Mouse (Mus musculus): ENCODE results near the gene Fnip1. TPM values are rescaled to one million over a fixed set of nuclear protein-coding genes. Genes with fewer than 3 reads are reported as not detected.

The Fnip1 gene
- polyA plus RNA-seq, 1 experiment from 2014 or later: 11.8 TPM

GRCm38 (mm10) chr11:54528002-54528401, 90.0 kb downstream of the Fnip1 start:
- H3K9me3 ChIP-seq: no peaks in the 10 kb centered on the region
- H3K4me3 ChIP-seq (replicated peaks): no peak overlapping the region
- no peak for ATAC-seq
- no peaks in the 10 kb centered on the region for H3K36me3 ChIP-seq
- no peaks in the 10 kb centered on the region for H3K27me3 ChIP-seq
- WGBS: 92% methylated on average over 2 of the region's 2 CpGs
- H3K27ac ChIP-seq: no peak overlapping the region
- no peak overlapping the region for H3K9ac ChIP-seq (replicated peaks)
- H3K4me2 ChIP-seq (replicated peaks): no peak overlapping the region
- H3K4me1 ChIP-seq (replicated peaks): peaks cover 15% of the 10 kb centered on the region

GRCm38 (mm10) chr11:54530391-54530790, 92.4 kb downstream of the Fnip1 start:
- H3K4me2 ChIP-seq (replicated peaks): no peak overlapping the region
- ATAC-seq: no peak
- no peaks in the 10 kb centered on the region for H3K36me3 ChIP-seq
- H3K4me1 ChIP-seq (replicated peaks): no peaks in the 10 kb centered on the region
- H3K27ac ChIP-seq: no peak overlapping the region
- no peak overlapping the region for H3K9ac ChIP-seq (replicated peaks)
- 74% methylated on average over 1 of the region's 1 CpGs for WGBS
- H3K9me3 ChIP-seq: no peaks in the 10 kb centered on the region
- no peak overlapping the region for H3K4me3 ChIP-seq (replicated peaks)
- no peaks in the 10 kb centered on the region for H3K27me3 ChIP-seq

- H3K36me3 ChIP-seq: no peaks in the 10 kb centered on the region
- no peak overlapping the region for H3K9ac ChIP-seq (replicated peaks)
- H3K27ac ChIP-seq: no peak overlapping the region
- H3K27me3 ChIP-seq: no peaks in the 10 kb centered on the region
- no peak overlapping the region for H3K4me2 ChIP-seq (replicated peaks)
- H3K4me1 ChIP-seq (replicated peaks): no peaks in the 10 kb centered on the region
- H3K4me3 ChIP-seq (replicated peaks): no peak overlapping the region
- H3K9me3 ChIP-seq: no peaks in the 10 kb centered on the region
- 96% methylated on average over 1 of the region's 1 CpGs for WGBS
- no peak for ATAC-seq
Measured at GRCm38 (mm10) chr11:54530916-54531315, 92.9 kb downstream of the Fnip1 start.

- Histone ChIP-seq H3K4me1 (replicated peaks) (no peaks in the 10 kb centered on the region), H3K27me3 (no peaks in the 10 kb centered on the region), H3K27ac (no peak overlapping the region), H3K36me3 (no peaks in the 10 kb centered on the region), H3K9ac (replicated peaks) (no peak overlapping the region), H3K4me2 (replicated peaks) (no peak overlapping the region), H3K9me3 (no peaks in the 10 kb centered on the region), H3K4me3 (replicated peaks) (no peak overlapping the region)
- no peak for ATAC-seq
- WGBS: 85% methylated on average over 2 of the region's 2 CpGs
Measured at GRCm38 (mm10) chr11:54533834-54534233, 95.8 kb downstream of the Fnip1 start.

GRCm38 (mm10) chr11:54534871-54535270, 96.9 kb downstream of the Fnip1 start:
- Histone ChIP-seq H3K4me1 (replicated peaks) (no peaks in the 10 kb centered on the region), H3K4me3 (replicated peaks) (no peak overlapping the region), H3K9me3 (no peaks in the 10 kb centered on the region), H3K36me3 (no peaks in the 10 kb centered on the region), H3K27me3 (no peaks in the 10 kb centered on the region), H3K4me2 (replicated peaks) (no peak overlapping the region), H3K27ac (no peak overlapping the region), H3K9ac (replicated peaks) (no peak overlapping the region)
- 56% methylated on average over 6 of the region's 6 CpGs for WGBS
- ATAC-seq: no peak

- no peaks in the 10 kb centered on the region for H3K4me1 ChIP-seq (replicated peaks)
- no peaks in the 10 kb centered on the region for H3K9me3 ChIP-seq
- WGBS: 73% methylated on average over 2 of the region's 2 CpGs
- no peaks in the 10 kb centered on the region for H3K27me3 ChIP-seq
- no peak for ATAC-seq
- H3K4me3 ChIP-seq (replicated peaks): no peak overlapping the region
- no peaks in the 10 kb centered on the region for H3K36me3 ChIP-seq
- H3K9ac ChIP-seq (replicated peaks): no peak overlapping the region
- H3K4me2 ChIP-seq (replicated peaks): no peak overlapping the region
- H3K27ac ChIP-seq: no peak overlapping the region
Measured at GRCm38 (mm10) chr11:54539031-54539430, 101.0 kb downstream of the Fnip1 start.

- WGBS: 88% methylated on average over 2 of the region's 2 CpGs
- Histone ChIP-seq H3K27ac (no peak overlapping the region), H3K4me3 (replicated peaks) (no peak overlapping the region), H3K9me3 (no peaks in the 10 kb centered on the region), H3K4me1 (replicated peaks) (no peaks in the 10 kb centered on the region), H3K27me3 (no peaks in the 10 kb centered on the region), H3K36me3 (no peaks in the 10 kb centered on the region), H3K4me2 (replicated peaks) (no peak overlapping the region), H3K9ac (replicated peaks) (no peak overlapping the region)
- no peak for ATAC-seq
Measured at GRCm38 (mm10) chr11:54539486-54539885, 101.5 kb downstream of the Fnip1 start.

- Histone ChIP-seq H3K36me3 (no peaks in the 10 kb centered on the region), H3K9me3 (no peaks in the 10 kb centered on the region), H3K27me3 (no peaks in the 10 kb centered on the region), H3K27ac (no peak overlapping the region), H3K4me2 (replicated peaks) (no peak overlapping the region), H3K4me1 (replicated peaks) (no peaks in the 10 kb centered on the region), H3K4me3 (replicated peaks) (no peak overlapping the region), H3K9ac (replicated peaks) (no peak overlapping the region)
- no peak for ATAC-seq
Measured at GRCm38 (mm10) chr11:54540328-54540727, 102.3 kb downstream of the Fnip1 start.

GRCm38 (mm10) chr11:54542414-54542813, 104.4 kb downstream of the Fnip1 start:
- no peak overlapping the region for H3K27ac ChIP-seq
- no peaks in the 10 kb centered on the region for H3K4me1 ChIP-seq (replicated peaks)
- H3K4me2 ChIP-seq (replicated peaks): no peak overlapping the region
- no peak overlapping the region for H3K9ac ChIP-seq (replicated peaks)
- H3K36me3 ChIP-seq: no peaks in the 10 kb centered on the region
- H3K9me3 ChIP-seq: no peaks in the 10 kb centered on the region
- H3K4me3 ChIP-seq (replicated peaks): no peak overlapping the region
- no peak for ATAC-seq
- H3K27me3 ChIP-seq: no peaks in the 10 kb centered on the region

- Histone ChIP-seq H3K4me3 (replicated peaks) (no peak overlapping the region), H3K27me3 (no peaks in the 10 kb centered on the region), H3K9me3 (no peaks in the 10 kb centered on the region), H3K4me2 (replicated peaks) (no peak overlapping the region), H3K36me3 (no peaks in the 10 kb centered on the region), H3K27ac (no peak overlapping the region), H3K9ac (replicated peaks) (no peak overlapping the region), H3K4me1 (replicated peaks) (no peaks in the 10 kb centered on the region)
- ATAC-seq: no peak
- 98% methylated on average over 2 of the region's 2 CpGs for WGBS
Measured at GRCm38 (mm10) chr11:54554970-54555369, 117.0 kb downstream of the Fnip1 start.

GRCm38 (mm10) chr11:54562761-54563160, 124.8 kb downstream of the Fnip1 start:
- no peaks in the 10 kb centered on the region for H3K36me3 ChIP-seq
- H3K4me1 ChIP-seq (replicated peaks): no peaks in the 10 kb centered on the region
- no peak overlapping the region for H3K27ac ChIP-seq
- H3K9me3 ChIP-seq: no peaks in the 10 kb centered on the region
- ATAC-seq: no peak
- no peak overlapping the region for H3K4me3 ChIP-seq (replicated peaks)
- H3K9ac ChIP-seq (replicated peaks): no peak overlapping the region
- 86% methylated on average over 5 of the region's 5 CpGs for WGBS
- no peaks in the 10 kb centered on the region for H3K27me3 ChIP-seq
- H3K4me2 ChIP-seq (replicated peaks): no peak overlapping the region
